Mouse (Mus musculus) gastrocnemius, postnatal 10 days (tissue): ENCODE results near the gene Syt13. TPM values are rescaled to one million over a fixed set of nuclear protein-coding genes. Genes with fewer than 3 reads are reported as not detected.

ENCODE experiments used
- DNase-seq: peaks from one replicate; pipeline ENCODE4 v3.0.0; 2021; ENCODE audit warnings: mixed read lengths
- long read RNA-seq, 2 experiments: library from polyadenylated mRNA; stranded (forward); transcript quantifications; one replicate each; pipeline ENCODE4 v2.0.0; 2021
- total RNA-seq, 2 experiments: library from RNA; stranded (reverse); gene quantifications; 2 replicates each; pipeline ENCODE4 v1.2.3; 2021

Syt13 gene
- total RNA-seq, result 1 to 10 TPM; 1.0 to 1.1 TPM
- long read RNA-seq, experiment 1, partial matches to known transcripts, result 0 of 5 reads
- long read RNA-seq, experiment 1, other reads (novel, unspliced or antisense), result 2 of 5 reads
- long read RNA-seq, experiment 2, partial matches to known transcripts, result 1 of 1 reads
- long read RNA-seq, experiment 2, other reads (novel, unspliced or antisense), result 0 of 1 reads

- peak; percentile 60 for DNase-seq
These were observed at the start of gene Syt13 for GRCm38 (mm10) chr2:92914933-92915553. TSS of gene Syt13 (plus strand) at chr2:92915098.

DNA sequence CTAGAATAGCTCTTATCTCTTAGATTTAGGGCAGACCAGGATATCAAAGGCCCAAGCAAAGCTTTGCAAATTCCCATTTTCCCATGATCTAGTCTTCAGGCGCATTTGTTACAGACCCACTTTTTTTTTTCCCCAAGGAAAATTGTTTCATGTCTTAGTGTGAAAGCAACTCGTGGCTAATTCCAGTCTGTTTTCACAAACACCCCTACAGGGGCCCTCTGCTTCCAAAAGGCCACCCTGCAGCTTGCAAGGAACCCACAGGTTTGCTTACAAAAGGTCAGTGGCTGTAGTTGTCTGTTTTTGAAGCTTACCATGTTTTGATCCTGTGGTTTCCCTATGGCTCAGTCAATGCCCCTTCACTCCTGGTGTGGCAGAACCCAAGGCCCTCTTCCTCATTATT lies 48.3 kb upstream of the Syt13 start:
- no peak for DNase-seq

GRCm38 (mm10) chr2:92870139-92870836 lies 44.6 kb upstream of the Syt13 start:
- no peak for DNase-seq

DNA sequence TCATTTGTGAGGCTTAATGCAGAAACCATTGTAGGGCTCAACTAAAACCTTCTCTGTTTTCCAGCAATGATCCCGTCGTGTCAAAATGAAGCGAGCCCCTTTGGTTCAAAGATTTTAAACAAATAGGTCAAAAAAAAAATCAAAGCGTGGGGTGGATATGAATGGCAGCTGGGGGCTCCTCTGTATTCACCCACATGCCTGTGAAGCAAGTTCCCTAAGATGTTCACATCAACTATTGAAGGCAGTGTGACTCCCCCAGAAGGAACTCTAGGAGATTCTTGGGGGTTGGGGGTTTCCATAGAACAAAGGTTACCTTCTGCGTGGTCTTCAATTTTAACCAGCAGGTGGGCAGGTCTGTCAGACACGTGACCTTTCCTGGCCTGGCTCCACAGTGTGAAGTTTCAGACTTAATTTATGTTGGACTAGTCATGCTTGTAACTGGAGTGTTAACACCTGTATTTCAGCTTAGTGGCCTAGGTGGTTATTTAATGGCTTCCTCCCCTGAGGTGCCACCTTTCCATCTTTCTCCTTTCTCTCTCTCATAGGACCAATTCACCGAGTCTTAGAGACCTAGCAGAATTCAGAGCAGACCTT lies 43.7 kb upstream of the Syt13 start:
- DNase-seq, result no peak

- no peak for DNase-seq
These were observed 42.2 kb upstream of the Syt13 start for GRCm38 (mm10) chr2:92872652-92873051.

- DNase-seq, result no peak
These were observed 40.3 kb upstream of the Syt13 start for GRCm38 (mm10) chr2:92874592-92874991.

DNA sequence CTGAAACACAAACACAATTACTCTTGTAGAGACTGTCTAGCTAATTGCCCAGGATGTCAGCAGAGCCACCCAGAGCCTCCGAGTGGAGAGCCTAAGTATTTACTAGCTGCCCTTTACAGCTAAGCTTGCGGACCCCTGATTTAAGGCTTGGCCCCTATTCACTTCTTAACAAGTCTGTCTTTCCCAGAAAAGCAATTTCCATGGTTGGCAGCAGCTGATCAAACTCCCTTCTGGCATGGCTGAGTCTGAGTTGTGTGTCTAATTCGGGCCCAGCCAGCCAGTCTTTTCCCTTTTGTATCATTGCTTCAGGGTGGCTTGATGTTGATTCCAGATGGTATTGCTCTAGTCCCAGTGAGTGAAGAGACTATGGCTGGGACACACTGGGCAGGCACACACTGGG lies 37.4 kb upstream of the Syt13 start:
- no peak for DNase-seq

DNA sequence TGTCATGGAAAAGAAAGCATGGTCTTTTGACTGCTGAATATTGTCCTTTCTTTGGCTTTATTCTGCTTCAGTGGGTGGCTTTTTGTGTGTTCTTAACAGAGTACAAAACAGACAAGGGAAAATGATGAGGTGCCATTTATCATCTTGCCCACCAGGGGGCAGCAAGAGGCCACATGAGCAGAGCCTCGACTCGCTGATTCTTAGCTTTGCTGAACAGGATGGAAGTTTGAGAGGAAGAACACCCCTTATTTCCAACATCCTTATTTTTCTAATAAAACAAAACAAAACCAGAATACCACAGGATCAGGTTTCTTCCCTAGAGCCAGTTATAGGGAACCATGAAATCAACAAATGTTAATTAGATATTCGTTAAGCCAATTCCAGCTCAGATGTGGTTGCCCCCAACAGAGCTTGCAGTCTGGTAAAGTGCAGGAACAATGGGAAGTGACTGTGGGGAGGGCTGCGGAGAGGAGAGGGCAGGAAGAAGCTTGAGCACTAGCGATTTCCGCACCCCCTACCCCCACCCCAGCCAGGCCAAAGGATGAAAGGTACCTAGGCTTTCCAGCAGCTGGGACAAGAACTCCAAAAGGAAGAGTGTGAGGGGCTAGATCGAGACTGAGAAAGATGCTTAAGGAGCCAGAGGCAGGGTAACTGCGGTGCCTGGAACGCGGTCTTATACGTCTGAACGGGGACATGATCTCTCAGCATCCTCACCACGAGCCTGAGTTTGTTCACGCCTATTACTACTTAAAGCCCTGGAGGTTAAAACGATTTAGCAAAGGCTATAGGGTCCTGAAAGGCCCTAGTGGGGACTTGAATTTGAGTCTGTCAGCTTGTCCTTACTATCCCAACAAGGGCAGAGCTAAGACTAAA lies 31.6 kb upstream of the Syt13 start:
- peak; percentile 55 for DNase-seq

DNA sequence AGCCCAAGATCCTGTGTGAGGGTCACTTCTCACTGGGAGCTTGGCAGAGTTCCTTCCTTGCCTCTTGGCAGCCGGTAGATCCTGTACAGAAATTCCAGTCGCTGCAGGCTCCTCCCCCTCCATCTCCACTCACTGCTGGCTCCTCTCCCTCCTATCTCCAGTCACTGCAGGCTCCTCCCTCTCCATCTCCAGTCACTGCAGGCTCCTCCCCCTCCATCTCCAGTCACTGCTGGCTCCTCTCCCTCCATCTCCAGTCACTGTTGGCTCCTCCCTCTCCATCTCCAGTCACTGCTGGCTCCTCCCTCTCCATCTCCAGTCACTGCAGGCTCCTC lies 31.0 kb upstream of the Syt13 start:
- DNase-seq, result no peak

GRCm38 (mm10) chr2:92884976-92885375 lies 29.9 kb upstream of the Syt13 start:
- DNase-seq, result no peak

DNA sequence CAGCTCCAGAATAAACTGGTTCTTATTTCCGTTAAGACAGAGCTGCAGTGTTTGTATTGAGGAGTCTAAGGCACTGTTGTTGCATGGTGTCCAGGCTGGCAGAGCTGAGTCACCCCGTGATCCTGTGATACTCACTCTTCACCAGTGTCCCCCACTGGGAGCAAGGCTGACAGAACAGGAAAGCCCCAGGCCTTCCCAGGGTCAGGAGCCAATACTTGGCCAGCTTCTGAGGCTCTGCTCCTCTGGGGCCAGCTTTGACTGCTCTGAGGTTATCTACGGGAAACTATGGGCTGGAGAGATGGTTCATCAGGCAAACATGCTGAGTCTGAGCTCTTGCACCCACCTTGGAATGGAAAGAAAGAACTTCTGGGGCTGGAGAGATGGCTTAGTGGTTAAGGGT lies 28.0 kb upstream of the Syt13 start:
- DNase-seq, result no peak

GRCm38 (mm10) chr2:92892524-92892923 lies 22.4 kb upstream of the Syt13 start:
- no peak for DNase-seq

- no peak for DNase-seq
These were observed 11.2 kb upstream of the Syt13 start for GRCm38 (mm10) chr2:92903650-92904049.

- peak; percentile 24 for DNase-seq
These were observed 10.5 kb upstream of the Syt13 start for GRCm38 (mm10) chr2:92904307-92904859.

DNA sequence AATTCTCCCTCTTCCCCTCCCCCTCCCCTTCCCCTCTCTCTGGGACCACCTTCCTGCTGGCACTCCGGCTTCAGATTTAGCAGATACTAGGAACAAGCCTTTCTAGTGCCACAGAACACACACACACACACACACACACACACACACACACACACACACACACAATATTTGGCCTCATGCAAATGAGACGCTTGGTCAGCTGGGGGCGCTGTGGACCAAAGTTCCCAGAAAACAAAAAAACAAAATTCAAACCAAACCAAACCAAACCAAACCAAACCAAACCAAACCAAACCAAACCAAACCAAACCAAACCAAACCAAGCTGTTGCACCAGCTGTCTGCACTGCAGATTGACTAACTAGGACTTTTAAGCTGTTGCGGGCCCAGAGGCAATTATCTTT lies 4.5 kb upstream of the Syt13 start:
- peak; percentile 42 for DNase-seq

DNA sequence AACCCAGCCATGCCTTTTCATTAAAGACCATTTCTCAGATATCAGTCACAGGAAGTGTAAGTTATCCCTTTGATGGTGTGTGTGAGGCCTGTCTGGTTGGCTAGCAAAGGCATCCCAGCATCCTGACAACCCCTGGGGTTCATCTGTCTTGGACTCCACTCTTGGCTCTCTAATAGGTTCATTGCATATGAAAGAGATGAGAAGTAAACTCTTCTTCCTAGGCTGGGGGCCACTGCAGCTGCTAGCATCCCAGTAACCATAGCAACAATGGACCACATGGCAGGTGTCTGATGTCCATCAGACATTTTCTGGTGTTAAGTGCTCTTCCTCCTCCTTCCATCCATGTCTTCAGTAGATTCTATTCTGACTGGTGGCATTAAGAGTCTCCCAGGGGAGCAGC lies 2.6 kb upstream of the Syt13 start:
- no peak for DNase-seq

DNA sequence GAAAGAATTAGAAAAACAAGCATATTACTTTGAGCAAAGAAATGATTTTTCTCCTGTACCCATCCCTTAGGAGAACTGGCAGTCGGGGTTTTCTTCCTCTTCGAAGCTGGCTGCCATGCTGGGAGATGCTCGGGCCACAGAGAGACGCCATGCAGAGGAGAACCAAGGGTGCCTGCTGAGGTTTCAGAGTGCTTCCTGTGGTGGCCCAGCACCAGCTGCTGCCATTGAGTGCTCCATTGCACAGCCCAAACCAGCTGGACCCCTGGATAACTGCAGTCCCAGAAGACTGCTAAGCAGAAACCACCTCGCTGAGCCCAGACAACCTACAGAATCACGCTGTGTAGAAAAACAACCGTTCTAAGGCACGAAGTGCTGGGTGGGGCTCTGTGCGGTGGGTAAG lies 1.6 kb upstream of the Syt13 start:
- DNase-seq, result no peak

DNA sequence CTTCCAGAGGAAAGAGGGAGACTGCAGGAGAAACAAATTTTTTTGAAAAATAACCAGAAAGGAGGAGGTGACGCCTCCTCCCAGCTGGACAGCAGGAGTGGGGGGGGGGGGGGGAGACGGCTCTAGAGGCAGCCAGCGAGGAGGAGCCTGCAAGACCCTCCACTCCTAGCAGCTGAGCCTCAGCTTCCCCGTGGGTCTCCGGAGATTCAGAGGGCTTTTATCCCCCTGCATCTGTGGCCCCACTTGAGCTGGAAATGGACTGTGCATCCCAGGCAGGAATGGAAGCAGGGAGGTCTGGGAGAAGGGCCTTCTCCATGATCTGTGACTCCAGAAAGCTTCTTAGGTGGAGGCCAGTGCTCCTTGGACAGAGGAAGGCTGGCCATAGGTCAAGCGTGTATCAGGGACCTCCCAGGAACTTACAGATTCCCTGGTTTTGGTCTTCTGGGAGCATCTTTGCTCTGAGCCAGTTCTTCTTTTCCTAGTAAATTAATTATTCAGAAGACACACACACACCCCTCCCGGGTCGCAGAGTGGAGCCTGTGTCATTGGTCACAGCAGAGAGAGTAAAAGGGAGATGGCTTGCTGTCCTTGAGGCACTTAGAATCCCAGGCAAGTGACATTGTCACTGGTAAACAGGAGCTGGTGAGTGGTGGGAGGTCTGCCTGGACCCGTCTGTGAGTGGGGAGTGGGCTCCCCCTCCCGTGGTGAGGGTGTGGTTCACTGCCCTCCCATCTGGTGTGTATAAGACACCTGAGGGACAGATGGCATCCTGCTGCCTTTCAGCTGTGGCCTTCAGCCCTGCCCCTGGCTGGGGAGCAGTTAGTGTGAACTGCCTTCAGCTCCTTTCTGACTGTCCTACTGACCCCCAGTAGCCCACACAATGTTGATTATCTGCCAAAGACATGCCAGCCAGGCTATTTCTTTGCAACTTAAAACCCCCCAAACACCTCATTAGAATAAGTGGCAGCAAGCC lies 1.0 kb downstream of the Syt13 start:
- no peak for DNase-seq

DNA sequence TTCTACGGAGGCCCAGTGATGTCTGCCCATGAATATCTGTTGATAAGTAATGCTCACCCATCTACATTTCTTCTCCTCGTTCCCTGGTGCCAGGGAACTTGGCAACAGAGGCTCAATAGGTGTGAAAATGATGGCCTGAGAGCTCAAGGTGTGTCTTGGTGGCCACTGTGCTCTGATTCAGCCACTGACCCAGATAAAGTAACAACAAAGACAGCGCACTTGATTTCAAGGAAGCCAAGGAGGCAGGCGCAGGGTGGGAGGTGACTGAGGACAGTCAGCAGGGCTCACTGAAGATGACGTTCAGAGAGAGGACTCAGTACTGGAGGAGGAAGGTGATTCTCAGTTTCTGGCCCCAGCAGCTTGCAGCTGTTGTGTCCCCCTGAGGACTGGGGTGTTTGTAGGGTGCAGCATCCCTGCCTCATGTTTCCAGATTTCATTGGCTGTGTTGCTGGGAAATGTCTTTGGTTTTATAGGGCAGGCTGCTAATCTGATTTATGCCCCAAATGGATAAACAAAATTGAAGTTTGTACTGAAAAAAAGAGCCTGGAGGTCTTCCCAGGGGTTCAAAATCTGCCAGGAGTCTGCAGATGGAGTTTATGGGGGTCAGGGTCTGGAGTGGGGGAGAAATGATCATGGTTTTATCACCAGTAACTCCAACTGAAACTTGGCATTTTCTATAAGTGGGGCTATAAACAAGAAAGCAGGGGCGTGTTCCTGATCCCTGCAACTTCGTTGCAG lies 2.7 kb downstream of the Syt13 start:
- no peak for DNase-seq

GRCm38 (mm10) chr2:92920709-92921108 lies 5.8 kb downstream of the Syt13 start:
- DNase-seq, result no peak
